Mouse (Mus musculus): ENCODE measurements around the gene Olfr67.
"Not testable (repeated sequence)": the region's sequence is repeated elsewhere in the genome, so short reads cannot be mapped to it uniquely, and the experiment has no call there.

Olfr67 gene

GRCm38 (mm10) chr7:103771494-103771893, 20.1 kb downstream of the Olfr67 start, which contains the start of gene Olfr69:
Gene Olfr69, minus strand, starts transcription at chr7:103771594.
- DNase-seq (ENCODE audit: low spot score in 2 of 2): no peak

GRCm38 (mm10) chr7:103767687-103768086, 23.9 kb downstream of the Olfr67 start:
- DNase-seq (ENCODE audit: low spot score in 2 of 2): not testable (repeated sequence)

- not testable (repeated sequence) for DNase-seq (ENCODE audit: low spot score in 2 of 2)
Observed at GRCm38 (mm10) chr7:103762212-103762611, 29.4 kb downstream of the Olfr67 start.

- DNase-seq (ENCODE audit: low spot score in 2 of 2): no peak
Observed at GRCm38 (mm10) chr7:103757233-103757632, 34.4 kb downstream of the Olfr67 start, which contains the start of gene Olfr630. Gene Olfr630, minus strand, starts transcription at chr7:103757333.

- no peak for DNase-seq (ENCODE audit: low spot score in 2 of 2)
Observed at GRCm38 (mm10) chr7:103744843-103745242, 46.8 kb downstream of the Olfr67 start, which contains the start of gene Olfr629. Gene Olfr629, minus strand, starts transcription at chr7:103744943.
